Mouse (Mus musculus) cerebellum, adult 11 months (tissue): ENCODE results near the gene Qpct.

ENCODE experiments used
- DNase-seq: peaks from one replicate; pipeline ENCODE4 v3.0.0; 2022

Qpct gene

GRCm38 (mm10) chr17:79051606-79052005 is at the start of gene Qpct:
Qpct (plus strand) TSS chr17:79051906.
- DNase-seq: no peak

GRCm38 (mm10) chr17:79013625-79014024 is 38.1 kb upstream of the Qpct start:
- no peak for DNase-seq

DNA sequence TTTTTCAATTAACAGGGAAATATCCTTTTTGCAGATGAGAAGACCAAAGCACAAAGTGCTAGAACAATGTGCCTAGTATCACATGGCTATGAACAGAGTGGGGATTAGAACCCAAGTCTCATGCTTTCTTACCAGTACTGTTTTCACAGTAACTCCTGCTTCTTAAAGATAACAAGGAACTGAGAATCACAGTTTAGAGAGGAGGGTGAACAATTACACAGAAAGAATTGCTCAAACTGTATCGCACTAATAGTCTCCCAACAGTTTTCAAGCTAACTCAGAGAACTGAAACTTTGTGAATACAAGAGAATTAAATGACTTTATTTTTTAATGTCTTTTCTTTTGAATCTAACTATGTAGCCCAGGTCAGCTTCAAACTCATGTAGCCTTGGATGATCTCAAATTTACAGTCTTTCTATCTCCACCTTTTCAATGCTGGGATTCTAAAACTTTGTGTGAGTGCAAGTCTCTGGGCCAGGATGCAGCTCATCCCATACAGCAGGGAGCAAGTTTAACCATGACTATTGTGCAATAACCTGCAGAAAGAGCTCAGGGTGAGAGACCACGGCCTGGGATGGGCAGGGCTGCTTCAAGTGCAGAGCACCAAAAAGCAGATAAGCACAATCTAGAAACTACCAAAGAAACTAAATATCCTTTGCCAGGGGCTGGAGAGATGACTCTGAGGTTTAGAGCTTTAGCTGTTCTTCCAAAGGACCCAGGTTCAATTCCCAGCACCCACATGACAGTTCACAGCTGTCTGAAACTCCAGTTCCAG is 36.6 kb upstream of the Qpct start:
- DNase-seq: no peak

DNA sequence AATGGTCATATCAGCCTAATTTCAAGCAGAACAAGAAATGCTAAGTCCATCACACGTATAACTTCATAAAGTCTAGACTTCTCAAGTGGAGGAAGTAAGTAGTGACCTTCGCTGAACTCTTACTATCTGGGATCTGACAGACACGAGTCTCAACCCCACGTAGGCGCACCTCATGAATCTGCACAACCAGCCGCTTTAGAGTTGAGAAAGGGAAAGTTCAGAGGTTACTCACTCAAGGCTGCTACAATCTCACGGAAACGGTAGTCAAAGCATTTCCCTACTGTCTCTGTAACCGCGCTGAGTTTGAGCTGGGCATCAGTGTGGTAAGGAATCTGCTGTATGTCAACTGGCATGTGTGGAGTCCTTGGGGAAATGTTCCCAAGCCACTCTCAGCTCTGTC is 35.9 kb upstream of the Qpct start:
- no peak for DNase-seq

- DNase-seq: no peak
These were observed 33.3 kb upstream of the Qpct start for GRCm38 (mm10) chr17:79018422-79018821.

DNA sequence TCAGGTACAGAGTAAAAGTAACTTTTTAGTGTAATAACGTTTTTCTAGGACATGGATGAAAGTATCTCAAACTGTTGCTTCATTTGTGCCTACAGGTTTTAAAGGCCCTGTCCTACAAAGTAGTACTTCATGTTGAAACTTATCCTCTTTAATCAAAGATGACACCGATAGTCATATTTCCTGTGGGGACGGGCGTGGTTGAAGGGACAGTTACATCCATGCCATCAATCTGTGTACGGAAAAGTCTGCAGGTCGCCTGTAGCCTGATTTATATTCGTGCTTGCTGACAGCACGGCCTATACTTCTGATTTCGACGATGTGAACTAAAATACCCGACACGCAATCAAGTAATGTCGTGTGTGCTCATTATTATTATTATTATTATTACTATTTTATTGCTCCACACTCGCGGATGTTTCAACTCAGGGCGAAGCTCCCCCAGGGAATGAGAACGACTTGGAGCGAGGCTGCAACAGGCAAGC is 31.9 kb upstream of the Qpct start:
- DNase-seq: no peak

- peak; percentile 7 for DNase-seq
These were observed 31.3 kb upstream of the Qpct start, which contains the start of gene Prkd3 for GRCm38 (mm10) chr17:79020208-79020983. Prkd3 (minus strand) TSS chr17:79020816.

DNA sequence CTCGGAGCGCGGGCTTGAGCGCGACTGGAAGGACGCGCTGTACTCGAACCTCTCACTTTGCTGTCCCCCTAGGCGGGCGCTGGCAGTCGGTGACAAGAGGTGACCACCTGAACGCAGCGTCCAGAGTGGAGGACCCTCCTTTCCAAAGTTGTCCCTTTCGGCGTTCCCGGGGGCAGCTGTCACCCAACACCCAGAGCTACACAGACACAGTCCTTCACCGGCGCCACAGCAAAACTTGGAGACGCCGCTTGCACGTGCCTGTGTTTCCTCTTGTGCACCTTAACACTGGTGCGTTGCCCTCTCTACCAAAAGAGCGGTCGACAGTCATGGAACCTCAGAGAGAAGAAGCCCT is 30.7 kb upstream of the Qpct start:
- no peak for DNase-seq

DNA sequence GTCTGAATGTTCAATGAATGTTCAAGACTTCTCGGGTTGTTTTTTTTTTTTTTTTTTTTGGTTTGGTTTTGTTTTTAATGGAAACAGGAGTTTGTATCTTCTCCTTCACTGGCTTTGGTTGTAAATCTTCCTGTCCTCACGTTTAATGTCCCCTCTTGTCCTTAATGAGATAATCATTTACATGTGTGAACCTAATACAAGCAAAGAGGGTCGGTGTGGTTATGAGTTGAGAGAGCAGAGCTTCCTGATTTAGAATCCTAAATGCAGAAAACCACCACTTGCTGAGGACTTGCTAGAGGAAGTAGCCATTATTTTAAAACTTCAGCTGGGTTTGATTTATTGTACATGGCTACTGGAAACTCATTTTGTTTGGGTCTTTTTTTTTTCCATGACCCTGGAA is 29.0 kb upstream of the Qpct start:
- DNase-seq: no peak

DNA sequence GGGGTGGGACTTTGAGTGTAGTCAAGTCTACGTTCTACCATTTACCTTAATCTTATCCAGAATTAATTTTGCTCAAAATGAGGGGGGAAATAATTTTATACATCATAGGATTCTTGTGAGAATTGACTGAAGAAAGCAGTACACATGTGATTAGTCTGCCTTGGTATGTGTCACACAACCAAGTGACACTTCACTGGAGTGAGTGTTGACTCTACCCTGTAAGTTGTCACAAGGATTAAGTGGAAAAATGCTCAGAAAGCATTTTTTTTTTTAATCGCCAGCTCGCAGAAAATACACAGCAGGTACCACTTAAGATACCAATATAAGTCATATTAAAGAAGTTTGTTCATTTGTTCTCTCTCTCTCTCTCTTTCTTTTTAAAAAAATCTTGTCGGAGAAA is 27.2 kb upstream of the Qpct start:
- DNase-seq: no peak

- no peak for DNase-seq
These were observed 22.5 kb upstream of the Qpct start for GRCm38 (mm10) chr17:79029226-79029625.

GRCm38 (mm10) chr17:79031569-79031968 is 20.1 kb upstream of the Qpct start:
- no peak for DNase-seq

DNA sequence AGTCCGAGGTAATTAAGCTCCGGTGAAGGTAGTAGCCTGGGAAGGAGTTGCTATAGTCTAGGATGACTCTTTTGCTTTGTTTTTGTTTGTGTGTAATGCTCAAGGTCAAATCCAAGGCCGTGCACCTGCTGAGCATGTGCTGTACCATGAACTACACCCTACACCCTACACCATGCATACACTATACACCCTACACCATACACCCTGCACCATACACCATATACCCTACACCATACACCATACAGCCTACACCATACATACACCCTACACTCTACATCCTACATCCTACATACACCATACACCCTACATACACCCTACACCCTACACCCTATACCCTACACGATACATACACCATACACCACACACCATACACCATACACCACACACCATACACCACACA is 18.9 kb upstream of the Qpct start:
- no peak for DNase-seq

DNA sequence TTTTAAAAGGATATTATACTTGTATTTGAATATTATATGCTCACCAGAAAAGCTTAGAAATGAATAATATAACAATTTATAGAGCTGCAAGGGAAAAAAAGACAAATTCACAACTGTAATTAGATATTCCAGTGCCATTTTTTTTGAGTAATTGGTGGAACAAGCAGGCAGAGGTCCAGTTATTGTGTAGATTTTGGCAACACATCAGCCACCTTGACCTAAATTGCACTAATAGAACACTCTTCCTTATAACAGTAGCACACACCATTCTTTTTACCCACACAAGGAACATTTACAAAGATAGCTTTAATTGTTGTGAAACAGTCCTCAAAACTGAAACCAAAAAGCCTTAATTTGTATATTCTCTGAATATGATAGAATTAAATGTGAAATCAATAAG is 12.0 kb upstream of the Qpct start:
- DNase-seq: no peak

GRCm38 (mm10) chr17:79043705-79044104 is 8.0 kb upstream of the Qpct start:
- no peak for DNase-seq

GRCm38 (mm10) chr17:79052088-79052812 is 544 bp downstream of the Qpct start:
- DNase-seq: peak; percentile 4

GRCm38 (mm10) chr17:79058271-79058670 is 6.6 kb downstream of the Qpct start:
- no peak for DNase-seq

GRCm38 (mm10) chr17:79060221-79060620 is 8.5 kb downstream of the Qpct start:
- no peak for DNase-seq

DNA sequence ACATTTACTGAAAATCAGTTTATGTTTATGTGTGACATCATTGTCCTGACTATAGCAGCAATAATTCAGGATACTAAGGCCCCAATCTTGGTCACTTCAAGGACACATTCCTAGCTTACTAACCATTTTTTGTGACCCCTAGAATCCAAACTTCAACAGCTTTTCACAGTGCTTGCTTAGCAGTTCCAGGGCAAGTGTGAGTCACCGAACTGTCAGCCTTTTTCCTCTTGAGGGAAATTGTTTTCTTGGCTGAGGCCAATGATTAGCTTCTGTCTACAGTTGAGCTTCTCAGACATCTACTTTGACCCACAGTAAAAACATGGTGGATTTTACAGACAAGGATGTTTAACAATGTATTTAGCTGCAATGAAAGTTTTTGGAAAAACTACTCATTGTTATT is 12.5 kb downstream of the Qpct start:
- no peak for DNase-seq

DNA sequence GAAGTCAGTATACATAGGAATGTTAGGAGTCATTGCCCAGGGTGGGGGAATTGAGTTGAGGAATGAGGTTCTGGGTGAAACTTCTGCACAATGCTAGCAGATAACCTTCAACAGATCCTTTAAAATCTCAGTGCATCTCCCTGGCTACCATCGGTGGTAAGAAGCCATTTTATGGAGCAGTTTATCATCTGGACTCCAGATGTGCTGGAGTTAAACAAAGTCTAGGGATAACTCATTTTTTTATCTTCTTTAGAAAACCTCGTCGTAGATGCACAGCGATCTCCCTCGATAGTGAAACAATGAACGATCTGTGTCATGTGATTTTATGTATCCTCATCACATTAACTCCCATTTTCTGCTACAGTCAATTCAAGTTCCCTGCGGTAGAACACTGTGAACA is 16.9 kb downstream of the Qpct start:
- DNase-seq: no peak

DNA sequence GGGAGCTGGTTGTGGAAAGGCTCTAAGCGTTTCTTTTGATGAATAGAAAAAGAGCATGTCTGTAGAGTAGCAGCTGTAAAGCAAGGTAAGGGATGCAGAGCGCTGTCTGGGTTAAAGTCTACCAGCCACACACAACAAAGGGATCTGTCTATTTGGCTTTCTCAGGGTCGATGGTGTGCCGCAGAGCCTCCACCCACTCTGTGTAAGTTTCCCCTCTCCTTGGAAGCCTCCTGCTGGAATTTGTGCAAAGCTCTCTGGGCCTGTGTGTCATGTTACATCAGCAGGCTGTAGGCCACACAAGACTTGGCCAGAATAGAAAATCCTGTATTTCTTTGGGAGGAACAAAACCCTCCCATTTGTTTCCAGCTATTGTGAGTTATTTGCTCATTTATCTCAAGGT is 17.3 kb downstream of the Qpct start:
- DNase-seq: no peak

DNA sequence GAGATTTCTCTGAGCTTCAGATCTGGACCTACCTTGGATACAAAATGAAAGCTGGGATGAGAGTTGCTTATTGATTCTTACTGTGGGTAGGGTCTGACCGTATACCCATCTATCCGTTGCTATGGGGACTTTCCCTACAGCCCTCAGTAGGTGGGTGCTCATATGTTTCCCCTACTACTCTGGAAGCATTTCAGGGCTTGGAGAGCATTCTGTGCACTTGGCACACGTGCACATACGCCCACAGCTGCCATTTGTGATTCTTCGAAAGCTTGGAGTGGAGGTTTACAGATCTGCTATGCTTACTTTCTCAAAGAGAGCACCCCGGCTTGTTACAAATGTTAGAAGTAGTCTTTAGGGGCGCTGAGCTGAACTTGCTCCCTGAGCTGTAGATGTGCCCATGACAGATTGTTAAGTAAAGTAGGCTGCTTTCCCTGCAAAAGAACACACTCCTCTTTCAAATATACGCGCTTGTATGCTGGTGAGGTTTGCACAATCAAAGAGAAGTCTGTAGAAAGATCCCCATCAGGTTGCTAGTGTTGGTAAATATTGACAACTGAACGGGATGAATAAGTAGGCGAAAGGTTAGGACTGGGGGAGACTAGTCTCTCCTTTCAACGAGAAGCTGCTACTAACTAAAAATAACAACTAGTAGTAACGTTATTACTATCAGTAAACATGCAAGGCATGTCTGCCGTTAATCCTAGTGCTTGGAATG is 18.2 kb downstream of the Qpct start:
- DNase-seq: no peak

GRCm38 (mm10) chr17:79071951-79072350 is 20.2 kb downstream of the Qpct start:
- no peak for DNase-seq
